Mouse (Mus musculus) embryonic facial prominence, embryonic 13.5 days (tissue): ENCODE results near the gene Tmtc2. TPM values are rescaled to one million over a fixed set of nuclear protein-coding genes. Genes with fewer than 3 reads are reported as not detected.

Source experiments
- ATAC-seq: fragments of 200-750 bp; cut with Nextera tagmentation; 2 replicates; pipeline ENCODE4 v1.8.0; 2017; ENCODE audit warnings: low read depth; ENCODE audit not compliant: insufficient number of reproducible peaks, insufficient read depth, low FRiP score, low TSS enrichment
- H3K27ac ChIP-seq: fragments of 300-500 bp; sonication (generic); 2 replicates; pipeline ENCODE4 v1.5.1; 2015; ENCODE audit warnings: moderate library complexity, mild to moderate bottlenecking, inconsistent platforms
- H3K27me3 ChIP-seq: fragments of 300-500 bp; sonication (generic); 2 replicates; pipeline ENCODE4 v1.6.1; 2015; ENCODE audit warnings: mild to moderate bottlenecking, inconsistent platforms
- H3K36me3 ChIP-seq: fragments of 300-500 bp; sonication (generic); 2 replicates; pipeline ENCODE4 v1.6.1; 2015; ENCODE audit warnings: mild to moderate bottlenecking, inconsistent platforms
- H3K4me1 ChIP-seq: fragments of 300-500 bp; sonication (generic); 2 replicates; pipeline ENCODE4 v1.6.1; 2015; ENCODE audit warnings: inconsistent platforms
- H3K4me2 ChIP-seq: fragments of 300-500 bp; sonication (generic); 2 replicates; pipeline ENCODE4 v1.6.1; 2015; ENCODE audit warnings: moderate library complexity, mild to moderate bottlenecking, inconsistent platforms
- H3K4me3 ChIP-seq: fragments of 300-500 bp; sonication (generic); 2 replicates; pipeline ENCODE4 v1.5.1; 2015; ENCODE audit warnings: mild to moderate bottlenecking, inconsistent platforms
- H3K9ac ChIP-seq: fragments of 300-500 bp; sonication (generic); 2 replicates; pipeline ENCODE4 v1.6.1; 2015; ENCODE audit warnings: mild to moderate bottlenecking, inconsistent platforms
- H3K9me3 ChIP-seq: fragments of 300-500 bp; sonication (generic); 2 replicates; pipeline ENCODE4 v1.6.1; 2016; ENCODE audit warnings: inconsistent platforms
- WGBS: fragments of 180-500 bp; shearing (Covaris S2); methylation state at CpG from one replicate; pipeline ENCODE4 v1.1.7; 2015; ENCODE audit warnings: mixed read lengths; 5-methylcytosine and 5-hydroxymethylcytosine counted together
- polyA plus RNA-seq: library from polyadenylated mRNA; unstranded; fragments of >200 nt; fragmentation: Nextera tagmentation; extraction: Ambion mirVana; gene quantifications from 2 replicates; pipeline ENCODE4 v1.2.1, GENCODE M21; 2015

Gene Tmtc2
- polyA plus RNA-seq, 1 experiment from 2014 or later, result 17.0 TPM

GRCm38 (mm10) chr10:105401754-105402480, 172.3 kb downstream of the Tmtc2 start:
- no peak overlapping the region for H3K4me2 ChIP-seq
- 0 out of 2 replicates have a peak, but pooled peaks cover 11% of the 10 kb centered on the region for H3K4me1 ChIP-seq
- H3K9me3 ChIP-seq, result no peaks in the 10 kb centered on the region
- no peaks in the 10 kb centered on the region for H3K27me3 ChIP-seq
- H3K9ac ChIP-seq, result no peak overlapping the region
- no peak overlapping the region for H3K27ac ChIP-seq
- no peak overlapping the region for H3K4me3 ChIP-seq
- ATAC-seq, result no peak
- 78% methylated on average over 11 of the region's 11 CpGs for WGBS
- H3K36me3 ChIP-seq, result 0 out of 2 replicates have a peak, but pooled peaks cover 6% of the 10 kb centered on the region

- Histone ChIP-seq H3K4me1 (0 out of 2 replicates have a peak, but pooled peaks cover 9% of the 10 kb centered on the region), H3K27ac (no peak overlapping the region), H3K4me2 (no peak overlapping the region), H3K4me3 (no peak overlapping the region), H3K36me3 (0 out of 2 replicates have a peak, but pooled peaks cover 3% of the 10 kb centered on the region), H3K27me3 (no peaks in the 10 kb centered on the region), H3K9ac (no peak overlapping the region), H3K9me3 (0 out of 2 replicates have a peak, but pooled peaks cover under 1% of the 10 kb centered on the region)
- 53% methylated on average over 5 of the region's 5 CpGs for WGBS
- no peak for ATAC-seq
Observed at GRCm38 (mm10) chr10:105399316-105399715, 174.9 kb downstream of the Tmtc2 start.

GRCm38 (mm10) chr10:105384065-105384464, 190.2 kb downstream of the Tmtc2 start:
- H3K9me3 ChIP-seq, result no peaks in the 10 kb centered on the region
- H3K27me3 ChIP-seq, result no peaks in the 10 kb centered on the region
- H3K27ac ChIP-seq, result no peak overlapping the region
- no peak for ATAC-seq
- no peak overlapping the region for H3K4me2 ChIP-seq
- H3K9ac ChIP-seq, result no peak overlapping the region
- no peaks in the 10 kb centered on the region for H3K36me3 ChIP-seq
- peaks cover 3% of the 10 kb centered on the region; the same call in 1 of the 2 replicates for H3K4me1 ChIP-seq
- 45% methylated on average over 4 of the region's 4 CpGs for WGBS
- H3K4me3 ChIP-seq, result no peak overlapping the region

GRCm38 (mm10) chr10:105381705-105382104, 192.5 kb downstream of the Tmtc2 start:
- 90% methylated on average over 1 of the region's 1 CpGs for WGBS
- peaks cover 3% of the 10 kb centered on the region; the same call in 1 of the 2 replicates for H3K4me1 ChIP-seq
- ATAC-seq, result no peak
- H3K4me3 ChIP-seq, result no peak overlapping the region
- no peaks in the 10 kb centered on the region for H3K36me3 ChIP-seq
- no peaks in the 10 kb centered on the region for H3K27me3 ChIP-seq
- no peak overlapping the region for H3K4me2 ChIP-seq
- no peak overlapping the region for H3K27ac ChIP-seq
- no peak overlapping the region for H3K9ac ChIP-seq
- H3K9me3 ChIP-seq, result no peaks in the 10 kb centered on the region

GRCm38 (mm10) chr10:105381202-105381601, 193.0 kb downstream of the Tmtc2 start:
- no peak for ATAC-seq
- Histone ChIP-seq H3K27ac (no peak overlapping the region), H3K4me1 (peaks cover 3% of the 10 kb centered on the region; the same call in 1 of the 2 replicates), H3K4me2 (no peak overlapping the region), H3K9ac (no peak overlapping the region), H3K27me3 (no peaks in the 10 kb centered on the region), H3K36me3 (no peaks in the 10 kb centered on the region), H3K9me3 (no peaks in the 10 kb centered on the region), H3K4me3 (no peak overlapping the region)
- WGBS, result 73% methylated on average over 5 of the region's 5 CpGs

GRCm38 (mm10) chr10:105380584-105380983, 193.7 kb downstream of the Tmtc2 start:
- Histone ChIP-seq H3K4me2 (no peak overlapping the region), H3K27me3 (no peaks in the 10 kb centered on the region), H3K4me3 (no peak overlapping the region), H3K9me3 (no peaks in the 10 kb centered on the region), H3K9ac (no peak overlapping the region), H3K27ac (no peak overlapping the region), H3K36me3 (no peaks in the 10 kb centered on the region), H3K4me1 (peaks cover 3% of the 10 kb centered on the region; the same call in 1 of the 2 replicates)
- 70% methylated on average over 7 of the region's 7 CpGs for WGBS
- ATAC-seq, result no peak

GRCm38 (mm10) chr10:105377711-105378110, 196.5 kb downstream of the Tmtc2 start:
- H3K36me3 ChIP-seq, result no peaks in the 10 kb centered on the region
- WGBS, result 83% methylated on average over 2 of the region's 2 CpGs
- no peak overlapping the region for H3K4me2 ChIP-seq
- no peak overlapping the region for H3K27ac ChIP-seq
- ATAC-seq, result no peak
- no peaks in the 10 kb centered on the region for H3K27me3 ChIP-seq
- H3K9me3 ChIP-seq, result peaks cover 5% of the 10 kb centered on the region; the same call in 1 of the 2 replicates
- no peaks in the 10 kb centered on the region for H3K4me1 ChIP-seq
- no peak overlapping the region for H3K4me3 ChIP-seq
- no peak overlapping the region for H3K9ac ChIP-seq

GRCm38 (mm10) chr10:105373265-105373664, 201.0 kb downstream of the Tmtc2 start:
- Histone ChIP-seq H3K36me3 (peaks cover 14% of the 10 kb centered on the region), H3K4me2 (no peak overlapping the region), H3K4me3 (no peak overlapping the region), H3K27ac (no peak overlapping the region), H3K4me1 (no peaks in the 10 kb centered on the region), H3K27me3 (no peaks in the 10 kb centered on the region), H3K9me3 (peaks cover 5% of the 10 kb centered on the region; the same call in 1 of the 2 replicates), H3K9ac (no peak overlapping the region)
- 95% methylated on average over 8 of the region's 8 CpGs for WGBS
- ATAC-seq, result no peak

- ATAC-seq, result no peak
- no peak overlapping the region for H3K27ac ChIP-seq
- H3K36me3 ChIP-seq, result peaks cover 14% of the 10 kb centered on the region
- H3K4me3 ChIP-seq, result no peak overlapping the region
- peaks cover 7% of the 10 kb centered on the region; the same call in 1 of the 2 replicates for H3K4me1 ChIP-seq
- H3K9me3 ChIP-seq, result peaks cover 1% of the 10 kb centered on the region; the same call in 1 of the 2 replicates
- no peak overlapping the region for H3K9ac ChIP-seq
- 93% methylated on average over 8 of the region's 8 CpGs for WGBS
- no peak overlapping the region for H3K4me2 ChIP-seq
- no peaks in the 10 kb centered on the region for H3K27me3 ChIP-seq
Observed at GRCm38 (mm10) chr10:105368242-105368641, 206.0 kb downstream of the Tmtc2 start.

- Histone ChIP-seq H3K4me1 (peaks cover 7% of the 10 kb centered on the region; the same call in 1 of the 2 replicates), H3K4me3 (no peak overlapping the region), H3K36me3 (peaks cover 2% of the 10 kb centered on the region), H3K4me2 (no peak overlapping the region), H3K27me3 (no peaks in the 10 kb centered on the region), H3K9me3 (no peaks in the 10 kb centered on the region), H3K27ac (no peak overlapping the region), H3K9ac (no peak overlapping the region)
- ATAC-seq, result no peak
- WGBS, result 32% methylated on average over 3 of the region's 3 CpGs
Observed at GRCm38 (mm10) chr10:105364480-105364879, 209.8 kb downstream of the Tmtc2 start.

- ATAC-seq, result no peak
- 83% methylated on average over 2 of the region's 2 CpGs for WGBS
- H3K36me3 ChIP-seq, result peaks cover 3% of the 10 kb centered on the region; the same call in 1 of the 2 replicates
Observed at GRCm38 (mm10) chr10:105350301-105350700, 223.9 kb downstream of the Tmtc2 start.

GRCm38 (mm10) chr10:105345920-105346319, 228.3 kb downstream of the Tmtc2 start:
- H3K36me3 ChIP-seq, result peaks cover 3% of the 10 kb centered on the region; the same call in 1 of the 2 replicates

More at GRCm38 (mm10) chr10:105350301-105350700, 223.9 kb downstream of the Tmtc2 start:
- H3K4me2 ChIP-seq, result no peak overlapping the region
- no peaks in the 10 kb centered on the region for H3K27me3 ChIP-seq
- H3K9ac ChIP-seq, result no peak overlapping the region
- no peaks in the 10 kb centered on the region for H3K9me3 ChIP-seq
- H3K4me3 ChIP-seq, result no peak overlapping the region
- H3K4me1 ChIP-seq, result no peaks in the 10 kb centered on the region
- no peak overlapping the region for H3K27ac ChIP-seq

More at GRCm38 (mm10) chr10:105345920-105346319, 228.3 kb downstream of the Tmtc2 start:
- WGBS, result 90% methylated on average over 3 of the region's 3 CpGs
- Histone ChIP-seq H3K4me3 (no peak overlapping the region), H3K4me1 (no peaks in the 10 kb centered on the region), H3K4me2 (no peak overlapping the region), H3K9ac (no peak overlapping the region), H3K27ac (no peak overlapping the region), H3K9me3 (no peaks in the 10 kb centered on the region), H3K27me3 (no peaks in the 10 kb centered on the region)
- ATAC-seq, result no peak
